Mouse (Mus musculus) cortical plate, adult 2 months (tissue): ENCODE measurements at regions not wholly inside any gene's neighbourhood (a gene's known extent, or its start where the extent isn't known, plus 50 kb on each side); places are given as distances from the start of the nearest gene placed in this dataset.

Source experiments
- CTCF ChIP-seq: fragments of 200-500 bp; IDR thresholded peaks from 2 replicates; pipeline ENCODE4 v1.5.1; 2011; ENCODE audit warnings: mild to moderate bottlenecking, control low read depth, low read length; ENCODE audit not compliant: insufficient read depth; ENCODE audit errors: extremely low read depth
- POLR2A ChIP-seq: fragments of 200-500 bp; IDR thresholded peaks from 2 replicates; pipeline ENCODE4 v1.6.1; 2011; ENCODE audit warnings: mild to moderate bottlenecking, low read length, control low read depth; ENCODE audit not compliant: insufficient read depth; ENCODE audit errors: extremely low read depth

- no peak for TF ChIP-seq POLR2A
- no peak for TF ChIP-seq CTCF
Measured at GRCm38 (mm10) chr12:71775126-71775525, 55.8 kb upstream of the Daam1 start.
